Mouse (Mus musculus) stomach, postnatal 0 days (tissue): ENCODE data around the gene Gjb4.

Source experiments
- CTCF ChIP-seq: IDR thresholded peaks from 2 replicates; pipeline ENCODE4 v1.5.1; 2016; ENCODE audit warnings: antibody characterized with exemption, low read depth, mild to moderate bottlenecking, moderate library complexity
- EP300 ChIP-seq: optimal IDR thresholded peaks from 2 replicates; pipeline ENCODE3; 2016; ENCODE audit warnings: antibody characterized with exemption

DNA sequence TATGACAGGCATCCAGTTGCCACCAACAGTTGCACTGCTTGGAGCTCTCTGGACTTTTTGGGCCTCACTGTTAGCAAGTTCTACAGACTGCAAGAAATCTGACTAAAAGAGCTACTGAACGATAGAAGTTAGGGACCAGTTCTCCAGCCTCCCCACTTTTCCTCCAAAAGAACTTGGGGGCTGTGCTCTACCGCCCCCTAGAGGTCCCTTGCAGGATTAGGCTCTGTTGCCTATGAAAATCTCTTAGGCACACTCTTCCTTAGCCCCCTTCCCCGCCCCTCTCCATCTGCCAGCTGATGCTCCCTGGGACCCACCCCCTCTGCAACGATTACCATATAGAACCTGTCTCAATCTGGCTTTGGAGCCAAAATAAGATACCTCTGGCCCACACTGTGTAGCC is 9.4 kb upstream of the Gjb4 start:
- TF ChIP-seq CTCF (peak; percentile 62), EP300 (no peak)
